Mouse (Mus musculus) retina, postnatal 7 days (tissue): ENCODE measurements around the gene Dgkq.

ENCODE experiments used
- DNase-seq: peaks from one replicate; pipeline ENCODE4 v3.0.0-alpha.2; 2012; ENCODE audit warnings: low read depth, low spot score

Dgkq gene

GRCm38 (mm10) chr5:108602537-108602936, 66.9 kb downstream of the Dgkq start:
- DNase-seq, result no peak

GRCm38 (mm10) chr5:108599923-108600322, 69.5 kb downstream of the Dgkq start:
- DNase-seq, result no peak
